In the genomic region with DNA sequence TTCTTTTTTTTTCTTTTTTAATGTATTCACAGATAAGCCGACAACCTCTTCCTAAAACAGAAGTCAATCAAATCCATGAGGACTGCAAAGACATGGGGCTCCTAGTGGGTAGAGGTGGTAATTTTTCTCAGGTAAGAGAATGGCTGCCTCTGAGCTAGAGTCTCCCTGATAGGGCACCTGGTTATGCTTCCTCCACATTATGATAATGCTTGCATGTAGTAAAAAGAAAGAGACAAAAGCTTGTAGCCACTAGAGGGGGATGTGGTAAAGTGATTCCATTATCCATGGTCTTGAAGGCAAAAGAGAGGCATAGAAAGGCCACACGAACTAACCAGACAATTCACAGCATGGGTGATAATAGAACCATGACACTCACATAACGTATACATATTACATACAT, we compare ENCODE assay signal across 10 mouse cellular contexts. TPM values are rescaled to one million over a fixed set of nuclear protein-coding genes. Genes with fewer than 3 reads are reported as not detected.
DNase-seq lines count a peak whose midpoint lies in the region; ATAC-seq and TF ChIP-seq lines count a peak whose summit lies in the region.
"Had no signal": no experiment of that assay in that cellular context is flagged by ENCODE, and none has a peak within 500 bp of the region (broad histone marks: within the 10 kb centered on the region; RNA-seq: fewer than 3 reads in every experiment).

No protein-coding gene starts in this region.

- H3K4me1 ChIP-seq in liver, embryonic 14.5 days (replicated peaks; ENCODE audit: control insufficient read depth in 2 of 2, insufficient read depth in 2 of 2, low read length in 1 of 2), result peaks cover 0 to 2% of the 10 kb centered on the region in 2 experiments; a peak in 1 of 4 replicates
- H3K4me1 ChIP-seq in forebrain, embryonic 15.5 days, result no peaks in the 10 kb centered on the region
- H3K4me1 ChIP-seq in heart, embryonic 11.5 days (ENCODE audit: control insufficient read depth, insufficient read depth, low read length), result no peaks in the 10 kb centered on the region

- H3K36me3 ChIP-seq in liver, embryonic 14.5 days (replicated peaks; ENCODE audit: control insufficient read depth, insufficient read depth, low read depth), result no peaks in the 10 kb centered on the region
- H3K36me3 ChIP-seq in forebrain, embryonic 15.5 days, result no peaks in the 10 kb centered on the region
- H3K36me3 ChIP-seq in heart, embryonic 11.5 days (ENCODE audit: control insufficient read depth, insufficient read depth, low read length), result no peaks in the 10 kb centered on the region

- H3K4me2 ChIP-seq in liver, embryonic 14.5 days (ENCODE audit: low read depth), result no peak overlapping the region
- no peak overlapping the region for H3K4me2 ChIP-seq in forebrain, embryonic 15.5 days (replicated peaks)
- no peak overlapping the region for H3K4me2 ChIP-seq in heart, embryonic 11.5 days

- H3K9ac ChIP-seq in liver, embryonic 14.5 days (replicated peaks), result no peak overlapping the region
- H3K9ac ChIP-seq in forebrain, embryonic 15.5 days (replicated peaks), result no peak overlapping the region
- no peak overlapping the region for H3K9ac ChIP-seq in heart, embryonic 11.5 days (ENCODE audit: low read depth, low read length)

- 0 out of 2 replicates have a peak, but pooled peaks have one; percentile 34 for ATAC-seq in liver, embryonic 14.5 days (ENCODE audit: insufficient read depth)
- ATAC-seq in forebrain, embryonic 15.5 days (replicated peaks), result 0 out of 2 replicates have a peak, but pooled peaks have one; percentile 38
- ATAC-seq in heart, embryonic 11.5 days (replicated peaks; ENCODE audit: insufficient number of reproducible peaks, low FRiP score, low TSS enrichment), result no peak

- peak; percentile 17 for DNase-seq in adrenal gland, adult 2 months
- no peak for DNase-seq in adrenal gland, adult 18-20 months (ENCODE audit: low spot score in 2 of 2)
- no peak for DNase-seq in liver, embryonic 14.5 days (ENCODE audit: low read depth in 3 of 3, low spot score in 3 of 3)
- no peak for DNase-seq in liver
- DNase-seq in mesoderm, embryonic 11.5 days (ENCODE audit: low read depth, low spot score), result peak; percentile 35
- DNase-seq in cerebellum, adult 11 months, result no peak

- WGBS in liver, embryonic 14.5 days (ENCODE audit: insufficient replicate concordance), result 50% methylated on average over 3 of the region's 3 CpGs
- WGBS in forebrain, embryonic 15.5 days, result 49% methylated on average over 3 of the region's 3 CpGs
- WGBS in heart, embryonic 11.5 days (ENCODE audit: insufficient replicate concordance), result 63% methylated on average over 3 of the region's 3 CpGs

- no peak for TF ChIP-seq CTCF in liver, embryonic 14.5 days (IDR thresholded peaks at IDR 0.05; ENCODE audit: low read depth)

- H3K27me3 ChIP-seq in liver, embryonic 14.5 days (ENCODE audit: control insufficient read depth, insufficient read depth, low read length), result no peaks in the 10 kb centered on the region
- H3K27me3 ChIP-seq in forebrain, embryonic 15.5 days, result no peaks in the 10 kb centered on the region
- H3K27me3 ChIP-seq in heart, embryonic 11.5 days (ENCODE audit: control insufficient read depth, insufficient read depth, low read length), result no peaks in the 10 kb centered on the region

- no peaks in the 10 kb centered on the region for H3K9me3 ChIP-seq in liver, embryonic 14.5 days (ENCODE audit: control insufficient read depth, low read length)
- no peaks in the 10 kb centered on the region for H3K9me3 ChIP-seq in forebrain, embryonic 15.5 days
- no peaks in the 10 kb centered on the region for H3K9me3 ChIP-seq in heart, embryonic 11.5 days (replicated peaks; ENCODE audit: control insufficient read depth, low read length)

- H3K4me3 ChIP-seq in liver, embryonic 14.5 days (ENCODE audit: insufficient read depth in 1 of 2, low read depth in 2 of 2, low read length in 2 of 2), result no peak overlapping the region
- H3K4me3 ChIP-seq in forebrain, embryonic 15.5 days, result no peak overlapping the region
- no peak overlapping the region for H3K4me3 ChIP-seq in heart, embryonic 11.5 days (ENCODE audit: low read depth, low read length)

- TF ChIP-seq EP300 in liver, embryonic 14.5 days (IDR thresholded peaks at IDR 0.05; ENCODE audit: low read depth), result no peak

- no peak overlapping the region for H3K27ac ChIP-seq in liver, embryonic 14.5 days
- H3K27ac ChIP-seq in forebrain, embryonic 15.5 days (replicated peaks), result no peak overlapping the region
- no peak overlapping the region for H3K27ac ChIP-seq in heart, embryonic 11.5 days (ENCODE audit: low read depth, low read length)
- H3K27ac ChIP-seq: macrophage had no signal

RNA-seq across cellular contexts. Expression of a gene that starts 42.1 kb away (rescaled TPM):
- total RNA-seq in adrenal gland, adult 2 months (2021), result 1 to 10 TPM in 1 of 2 experiments, under 1 TPM in 1; 0.73 to 4.5 TPM
- polyA plus RNA-seq in adrenal gland, adult 2 months (2012; rRNA removed), result 0.50 and 1.3 TPM in 2 replicates
- 1 to 10 TPM; 1.1 to 6.8 TPM for total RNA-seq in adrenal gland, adult 18-20 months (2021)
- 8.0 and 11.2 TPM in 2 replicates for polyA plus RNA-seq in liver, embryonic 14.5 days (2012; rRNA removed)
- 7.5 and 9.4 TPM in 2 replicates for polyA plus RNA-seq in liver, embryonic 14.5 days (2014; fragmentation: Nextera tagmentation; extraction: Ambion mirVana)
- polyA plus RNA-seq in forebrain, embryonic 15.5 days (2015; fragmentation: Nextera tagmentation; extraction: Ambion mirVana), result not detected in 2 replicates
- polyA plus RNA-seq in heart, embryonic 11.5 days (2014; fragmentation: Nextera tagmentation; extraction: Ambion mirVana), result 0.16 TPM in 1 of 2 replicates, not detected in the other
- polyA plus RNA-seq: C2C12, macrophage had no signal

Comparison
In these comparisons a context has a peak if more than half of its experiments do, and no peak if none do; other contexts are left out.
1. DNase-seq: peak in adrenal gland, adult 2 months (single experiment) and mesoderm, embryonic 11.5 days (single experiment); none in adrenal gland, adult 18-20 months (0 of 2), liver, embryonic 14.5 days (0 of 3), liver (single experiment) and cerebellum, adult 11 months (single experiment).